Mouse (Mus musculus) heart, embryonic 15.5 days (tissue): ENCODE data around the gene Scgb1a1. TPM values are rescaled to one million over a fixed set of nuclear protein-coding genes. Genes with fewer than 3 reads are reported as not detected.
"Not testable (repeated sequence)": the region's sequence is repeated elsewhere in the genome, so short reads cannot be mapped to it uniquely, and the experiment has no call there.

Experiments used
- ATAC-seq: fragments of 200-750 bp; cut with Nextera tagmentation; replicated peaks from 2 replicates; pipeline ENCODE4 v1.8.0; 2017; ENCODE audit warnings: low read depth, moderate TSS enrichment; ENCODE audit not compliant: insufficient number of reproducible peaks, insufficient read depth, low FRiP score
- H3K27ac ChIP-seq: fragments of 300-500 bp; sonication (generic); 2 replicates; pipeline ENCODE4 v1.5.1; 2015; ENCODE audit warnings: mild to moderate bottlenecking, inconsistent platforms
- H3K27me3 ChIP-seq: fragments of 300-500 bp; sonication (generic); 2 replicates; pipeline ENCODE4 v1.6.1; 2015; ENCODE audit warnings: inconsistent platforms
- H3K36me3 ChIP-seq: fragments of 300-500 bp; sonication (generic); 2 replicates; pipeline ENCODE4 v1.6.1; 2015; ENCODE audit warnings: mild to moderate bottlenecking, inconsistent platforms
- H3K4me1 ChIP-seq: fragments of 300-500 bp; sonication (generic); replicated peaks from 2 replicates; pipeline ENCODE4 v1.6.1; 2015; ENCODE audit warnings: inconsistent platforms
- H3K4me2 ChIP-seq: fragments of 300-500 bp; sonication (generic); 2 replicates; pipeline ENCODE4 v1.6.1; 2015; ENCODE audit warnings: inconsistent platforms, mild to moderate bottlenecking, moderate library complexity
- H3K4me3 ChIP-seq: fragments of 300-500 bp; sonication (generic); 2 replicates; pipeline ENCODE4 v1.5.1; 2015; ENCODE audit warnings: mild to moderate bottlenecking, inconsistent platforms
- H3K9ac ChIP-seq: fragments of 300-500 bp; sonication (generic); 2 replicates; pipeline ENCODE4 v1.6.1; 2015; ENCODE audit warnings: mild to moderate bottlenecking, inconsistent platforms
- H3K9me3 ChIP-seq: fragments of 300-500 bp; sonication (generic); replicated peaks from 2 replicates; pipeline ENCODE4 v1.6.1; 2016; ENCODE audit warnings: inconsistent platforms
- WGBS: fragments of 180-500 bp; shearing (Covaris S2); methylation state at CpG from one replicate; pipeline ENCODE4 v1.1.7; 2015; ENCODE audit warnings: mixed read lengths; 5-methylcytosine and 5-hydroxymethylcytosine counted together
- polyA plus RNA-seq: library from polyadenylated mRNA; unstranded; fragments of >200 nt; fragmentation: Nextera tagmentation; extraction: Ambion mirVana; gene quantifications from 2 replicates; pipeline ENCODE4 v1.2.1, GENCODE M21; 2015

Scgb1a1 gene
- polyA plus RNA-seq, result 0.30 and 0.44 TPM in 2 replicates

DNA sequence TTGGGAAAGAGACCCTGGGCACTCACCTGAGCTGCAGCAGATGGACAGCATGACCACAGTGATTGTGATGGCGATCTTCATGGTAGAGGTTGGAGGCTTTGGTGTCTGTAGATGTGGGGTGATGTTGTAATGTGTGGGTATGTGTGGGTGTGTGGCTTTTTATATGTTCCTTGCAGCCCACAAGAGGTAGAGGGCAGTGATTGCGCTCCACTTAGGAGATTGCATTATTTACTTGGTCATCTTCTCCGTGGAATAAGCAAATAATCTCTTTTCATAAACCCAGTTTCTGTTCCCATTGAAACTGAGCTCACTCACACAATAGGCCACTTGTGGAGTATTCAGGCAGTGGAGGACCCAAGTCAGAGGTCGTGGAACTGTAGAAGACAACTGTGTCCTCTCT is at the start of gene Scgb1a1:
Scgb1a1 (minus strand) TSS at position 138 of the 400 bp plus-strand sequence.
- Histone ChIP-seq H3K27ac (no peak within 1 kb of the TSS), H3K4me3 (no peak within 1 kb of the TSS), H3K9me3 (no peaks in the 10 kb centered on the region), H3K4me2 (no peak within 1 kb of the TSS), H3K27me3 (no peaks in the 10 kb centered on the region), H3K9ac (no peak within 1 kb of the TSS), H3K36me3 (no peaks in the 10 kb centered on the region), H3K4me1 (peaks cover 12% of the 10 kb centered on the region)
- no peak for ATAC-seq
- WGBS, result 79% methylated on average over 4 of the region's 4 CpGs

DNA sequence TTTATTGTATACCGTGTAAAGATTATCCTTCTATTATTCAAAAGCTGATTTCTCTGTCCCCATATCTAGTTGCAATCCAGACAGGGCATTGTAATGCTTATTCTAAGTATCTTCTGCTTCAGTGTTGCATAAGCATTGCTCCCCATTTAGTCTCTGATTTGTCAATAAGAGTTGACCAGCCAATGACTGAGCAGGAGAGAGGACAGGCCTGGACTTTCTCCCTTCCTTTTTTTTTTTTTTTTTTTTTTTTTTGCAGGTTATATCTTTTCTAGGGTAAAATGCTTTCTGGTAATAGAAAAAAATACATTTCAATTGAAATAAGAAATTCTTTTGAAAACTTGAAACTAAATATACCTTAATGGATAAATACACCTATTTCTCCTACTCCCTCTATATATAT is 49.4 kb upstream of the Scgb1a1 start:
- no peak for ATAC-seq
- no peak overlapping the region for H3K4me3 ChIP-seq
- H3K27ac ChIP-seq, result no peak overlapping the region
- 87% methylated on average over 1 of the region's 1 CpGs for WGBS
- H3K27me3 ChIP-seq, result no peaks in the 10 kb centered on the region
- peaks cover 20% of the 10 kb centered on the region for H3K4me1 ChIP-seq
- H3K9ac ChIP-seq, result no peak overlapping the region
- H3K4me2 ChIP-seq, result no peak overlapping the region
- H3K9me3 ChIP-seq, result no peaks in the 10 kb centered on the region
- H3K36me3 ChIP-seq, result no peaks in the 10 kb centered on the region; the same call in 1 of the 2 replicates

DNA sequence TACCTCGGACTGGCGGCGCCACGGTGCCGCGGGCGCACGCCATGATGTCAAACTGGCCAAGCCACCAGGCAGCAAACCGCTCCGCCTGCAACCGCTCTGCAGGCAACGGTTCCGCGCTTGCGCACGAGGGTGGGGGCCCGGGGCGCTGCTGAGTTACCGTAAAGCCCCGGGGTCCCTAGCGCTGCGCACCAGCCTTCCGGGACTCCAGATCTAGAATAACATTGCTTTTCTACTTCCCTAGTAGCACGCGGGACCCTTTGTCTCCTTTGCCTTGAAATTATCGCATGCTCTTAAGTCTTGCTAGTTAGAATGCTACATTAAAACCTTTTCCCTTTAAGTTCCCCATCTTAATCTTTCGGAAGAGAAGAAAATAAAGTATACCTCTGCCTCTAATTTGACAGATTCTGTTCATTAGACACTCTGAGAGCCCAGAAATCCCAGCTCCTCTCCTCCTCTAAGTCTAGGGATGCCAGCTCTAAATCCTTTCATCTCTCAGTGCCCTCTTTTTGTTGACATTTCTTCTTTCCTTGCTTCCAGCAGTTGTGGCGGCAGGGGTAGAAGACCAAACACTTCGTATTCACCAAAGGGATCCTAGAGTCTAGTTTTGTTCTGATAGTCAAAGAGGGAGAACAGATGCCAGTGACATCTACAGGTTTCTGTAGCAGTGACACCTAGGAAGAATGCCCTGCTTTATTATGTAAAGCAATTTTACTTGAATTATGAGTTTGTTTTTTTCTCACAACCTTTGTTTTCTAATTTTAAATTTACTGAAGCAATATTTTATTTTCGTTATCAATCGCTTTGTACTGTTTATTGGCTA is 48.0 kb upstream of the Scgb1a1 start, which contains the start of gene Asrgl1:
Asrgl1 (minus strand) TSS at position 125 of the 820 bp plus-strand sequence.
- H3K27me3 ChIP-seq, result no peaks in the 10 kb centered on the region
- H3K27ac ChIP-seq, result peak within 1 kb of the TSS; percentile 61; the same call in 1 of the 2 replicates
- H3K4me3 ChIP-seq, result peak within 1 kb of the TSS; percentile 89
- no peaks in the 10 kb centered on the region; the same call in 1 of the 2 replicates for H3K36me3 ChIP-seq
- peak; percentile 96 for ATAC-seq
- 11% methylated on average over 31 of the region's 31 CpGs for WGBS
- peak within 1 kb of the TSS; percentile 98 for H3K4me2 ChIP-seq
- H3K4me1 ChIP-seq, result peaks cover 20% of the 10 kb centered on the region
- no peaks in the 10 kb centered on the region for H3K9me3 ChIP-seq
- H3K9ac ChIP-seq, result peak within 1 kb of the TSS; percentile 86

DNA sequence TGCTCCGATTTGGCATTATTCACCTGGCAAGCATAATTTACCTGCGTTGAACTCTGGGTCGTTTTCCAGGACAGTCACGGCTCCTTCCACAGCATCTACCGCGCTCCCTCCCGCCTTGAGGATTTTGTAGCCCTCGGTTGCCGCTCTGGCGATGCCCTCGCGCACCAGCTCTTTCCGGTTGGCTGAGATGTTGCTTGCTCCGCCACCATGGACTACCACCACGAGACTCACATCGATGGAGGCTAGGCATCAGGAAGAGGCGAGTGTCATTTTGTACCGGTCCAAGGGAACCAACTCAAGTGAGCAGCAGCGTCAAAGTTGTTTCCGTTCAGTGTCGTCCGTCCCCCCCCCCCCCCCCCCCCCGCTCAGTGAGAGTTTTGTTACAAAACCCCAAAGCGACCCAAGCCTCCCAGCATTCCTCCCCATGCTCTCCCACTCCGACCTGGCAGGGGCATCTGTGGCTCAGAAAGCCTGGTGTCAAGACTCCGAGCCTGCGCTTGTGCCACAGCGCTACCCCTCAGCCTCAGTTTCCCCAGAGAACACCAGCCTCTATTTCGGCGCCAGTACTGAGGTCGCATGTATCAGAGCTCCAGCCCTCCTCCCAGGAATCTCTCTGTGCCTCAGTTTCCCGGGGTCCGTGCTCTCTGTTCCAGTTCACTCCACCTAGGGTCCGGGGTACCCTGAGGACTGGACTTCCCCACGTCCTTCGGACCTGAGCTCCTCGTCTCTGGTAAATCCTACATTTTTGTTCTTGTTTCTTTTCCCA is 47.2 kb upstream of the Scgb1a1 start:
- 1% methylated on average over 35 of the region's 37 CpGs for WGBS
- H3K27ac ChIP-seq, result peak overlapping the region; percentile 61; the same call in 1 of the 2 replicates
- H3K9me3 ChIP-seq, result no peaks in the 10 kb centered on the region
- H3K4me1 ChIP-seq, result peaks cover 20% of the 10 kb centered on the region
- peak overlapping the region; percentile 89 for H3K4me3 ChIP-seq
- H3K9ac ChIP-seq, result peak overlapping the region; percentile 86
- no peaks in the 10 kb centered on the region for H3K27me3 ChIP-seq
- peak overlapping the region; percentile 98 for H3K4me2 ChIP-seq
- peak; percentile 56; the same call in 1 of the 2 replicates for ATAC-seq
- H3K36me3 ChIP-seq, result no peaks in the 10 kb centered on the region; the same call in 1 of the 2 replicates

DNA sequence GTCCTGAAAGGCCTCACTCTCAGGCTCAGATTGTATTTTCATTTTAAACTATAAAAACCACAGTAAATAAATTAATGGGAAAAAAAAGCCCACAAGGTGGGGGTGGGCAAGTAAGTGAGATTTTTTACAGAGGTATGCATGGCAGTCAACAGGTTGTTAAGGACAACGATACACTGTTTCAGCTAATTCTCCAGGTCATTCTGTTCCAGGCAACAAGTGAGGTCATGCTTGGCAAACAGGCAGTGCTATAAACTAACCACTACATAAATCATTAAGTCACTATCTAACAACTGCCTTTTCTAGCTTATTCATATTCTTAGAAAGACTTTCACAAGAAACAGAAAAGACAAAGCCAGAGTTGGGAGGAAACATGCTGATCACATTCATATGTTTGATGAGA is 42.2 kb upstream of the Scgb1a1 start:
- Histone ChIP-seq H3K36me3 (peaks cover 4% of the 10 kb centered on the region; the same call in 1 of the 2 replicates), H3K27ac (no peak overlapping the region), H3K27me3 (no peaks in the 10 kb centered on the region), H3K9ac (no peak overlapping the region), H3K4me1 (peaks cover 16% of the 10 kb centered on the region), H3K9me3 (no peaks in the 10 kb centered on the region), H3K4me2 (no peak overlapping the region), H3K4me3 (no peak overlapping the region)
- WGBS, result 41% methylated on average over 1 of the region's 1 CpGs
- ATAC-seq, result no peak

DNA sequence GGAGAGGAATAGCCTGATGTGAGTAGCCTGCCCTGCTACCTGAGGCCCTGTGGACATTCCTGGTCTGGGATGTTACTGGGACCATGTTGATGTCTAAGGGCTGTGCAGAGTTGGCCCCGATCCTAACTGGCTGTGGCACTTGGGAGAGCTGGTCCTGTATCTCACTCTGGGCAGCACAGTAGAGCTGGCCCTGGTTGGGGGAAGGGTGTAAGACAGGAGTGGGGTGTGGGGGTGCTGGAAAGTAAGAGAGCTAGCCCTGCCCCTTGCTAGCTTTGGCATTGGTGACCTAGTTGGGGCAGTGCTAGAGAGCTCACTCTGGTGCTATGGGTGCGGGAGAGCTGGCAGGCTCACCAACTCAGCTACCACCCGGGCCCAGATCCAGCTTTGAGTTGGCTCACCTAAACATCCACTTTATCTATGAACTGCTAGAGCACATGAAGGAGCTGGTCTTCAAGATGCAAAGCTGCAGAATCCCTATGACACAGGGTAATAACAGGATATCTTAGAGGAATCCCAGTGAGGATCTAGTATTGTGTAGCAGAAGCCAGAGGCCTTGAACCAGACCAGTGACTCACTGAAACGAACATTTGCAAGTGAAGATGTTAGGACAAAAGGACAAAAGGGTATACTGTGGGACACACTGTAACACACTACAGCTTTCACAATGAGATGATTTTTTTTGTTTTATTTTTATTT is 40.9 kb upstream of the Scgb1a1 start:
- no peak overlapping the region for H3K4me3 ChIP-seq
- H3K9me3 ChIP-seq, result no peaks in the 10 kb centered on the region
- ATAC-seq, result no peak
- peaks cover 4% of the 10 kb centered on the region; the same call in 1 of the 2 replicates for H3K36me3 ChIP-seq
- 85% methylated on average over 4 of the region's 4 CpGs for WGBS
- H3K27ac ChIP-seq, result no peak overlapping the region
- H3K27me3 ChIP-seq, result no peaks in the 10 kb centered on the region
- peaks cover 7% of the 10 kb centered on the region; the same call in 1 of the 2 replicates for H3K4me1 ChIP-seq
- no peak overlapping the region for H3K4me2 ChIP-seq
- H3K9ac ChIP-seq, result no peak overlapping the region

DNA sequence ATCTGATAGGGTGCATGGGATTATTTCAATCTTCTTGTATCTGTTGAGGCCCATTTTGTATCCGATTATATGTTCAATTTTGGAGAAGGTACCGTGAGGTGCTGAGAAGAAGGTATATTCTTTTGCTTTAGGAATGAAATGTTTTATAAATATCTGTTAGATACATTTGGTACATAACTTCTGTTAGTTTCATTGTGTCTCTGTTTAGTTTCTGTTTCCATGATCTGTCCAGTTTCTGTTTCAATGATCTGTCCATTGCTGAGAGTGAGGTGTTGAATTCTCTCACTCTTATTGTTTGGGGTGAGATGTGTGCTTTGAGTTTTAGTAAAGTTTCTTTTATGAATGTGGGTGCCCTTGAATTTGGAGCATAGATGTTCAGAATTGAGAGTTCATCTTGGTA is 36.2 kb upstream of the Scgb1a1 start:
- not testable (repeated sequence) for ATAC-seq, H3K9me3 ChIP-seq, H3K27ac ChIP-seq, H3K27me3 ChIP-seq, H3K36me3 ChIP-seq, H3K4me2 ChIP-seq, H3K9ac ChIP-seq, H3K4me1 ChIP-seq, H3K4me3 ChIP-seq
- 88% methylated on average over 2 of the region's 2 CpGs for WGBS

DNA sequence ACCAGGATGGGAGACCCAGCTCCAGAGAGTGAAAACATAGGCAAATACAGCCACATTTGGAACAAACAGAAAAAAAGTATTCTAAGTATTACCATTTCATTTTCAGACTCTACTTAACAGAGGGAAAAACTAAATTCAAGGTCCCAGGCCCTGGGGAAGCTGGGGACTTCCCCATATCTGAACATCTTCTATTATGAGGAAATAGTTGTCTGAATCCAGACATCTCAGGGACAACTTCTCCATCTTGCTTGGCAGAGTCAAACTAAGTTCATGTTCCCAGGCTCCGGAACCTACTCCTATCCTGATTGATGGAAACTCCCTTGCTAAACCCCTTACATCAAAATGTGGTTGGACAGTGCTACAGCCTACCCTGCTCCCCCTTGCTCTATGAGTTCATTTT is 34.6 kb upstream of the Scgb1a1 start:
- Histone ChIP-seq H3K4me1 (peaks cover 6% of the 10 kb centered on the region; the same call in 1 of the 2 replicates), H3K36me3 (peaks cover 4% of the 10 kb centered on the region; the same call in 1 of the 2 replicates), H3K9me3 (no peaks in the 10 kb centered on the region), H3K9ac (no peak overlapping the region), H3K4me2 (no peak overlapping the region), H3K27me3 (no peaks in the 10 kb centered on the region), H3K27ac (no peak overlapping the region), H3K4me3 (no peak overlapping the region)
- no peak for ATAC-seq
- 93% methylated on average over 1 of the region's 1 CpGs for WGBS

DNA sequence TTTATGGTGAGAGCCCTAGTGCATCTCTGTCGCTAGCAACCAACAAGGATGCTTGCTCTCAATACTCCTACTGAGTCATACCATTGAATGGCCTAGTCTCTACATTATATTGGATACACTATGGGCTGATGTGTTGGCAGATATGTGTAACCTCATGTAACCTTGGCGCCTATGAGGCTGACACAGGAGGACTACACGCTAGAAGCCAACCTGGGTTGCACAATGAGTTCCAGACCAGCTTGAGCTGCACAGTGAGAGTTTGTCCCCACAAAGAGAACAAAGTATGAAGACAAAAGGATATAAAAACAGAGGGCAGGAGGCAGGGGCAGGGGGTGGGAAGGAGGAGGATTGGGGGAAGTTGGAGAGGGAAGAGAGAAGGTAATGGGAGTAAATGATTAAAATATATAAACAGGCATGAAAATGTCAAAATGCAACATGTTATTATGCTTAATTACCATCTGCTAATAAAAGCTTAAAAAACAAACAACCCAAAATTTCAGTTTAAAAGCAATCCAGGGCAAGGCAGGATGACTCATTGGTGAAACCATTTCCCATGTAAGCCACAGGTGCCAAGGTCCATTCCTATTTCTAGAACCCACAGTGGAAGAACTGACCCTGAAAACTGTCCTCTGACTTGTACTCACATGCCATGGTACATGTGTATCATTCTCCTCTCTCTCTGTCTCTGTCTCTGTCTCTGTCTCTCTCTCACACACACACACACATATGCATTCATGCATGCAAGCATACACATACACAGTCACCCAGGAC is 32.1 kb upstream of the Scgb1a1 start:
- Histone ChIP-seq H3K4me1 (peaks cover 11% of the 10 kb centered on the region; the same call in 1 of the 2 replicates), H3K9me3 (no peaks in the 10 kb centered on the region), H3K36me3 (peaks cover 6% of the 10 kb centered on the region; the same call in 1 of the 2 replicates), H3K27me3 (no peaks in the 10 kb centered on the region), H3K4me3 (no peak overlapping the region), H3K9ac (no peak overlapping the region), H3K27ac (no peak overlapping the region), H3K4me2 (no peak overlapping the region)
- ATAC-seq, result no peak
- WGBS, result 87% methylated on average over 3 of the region's 3 CpGs

DNA sequence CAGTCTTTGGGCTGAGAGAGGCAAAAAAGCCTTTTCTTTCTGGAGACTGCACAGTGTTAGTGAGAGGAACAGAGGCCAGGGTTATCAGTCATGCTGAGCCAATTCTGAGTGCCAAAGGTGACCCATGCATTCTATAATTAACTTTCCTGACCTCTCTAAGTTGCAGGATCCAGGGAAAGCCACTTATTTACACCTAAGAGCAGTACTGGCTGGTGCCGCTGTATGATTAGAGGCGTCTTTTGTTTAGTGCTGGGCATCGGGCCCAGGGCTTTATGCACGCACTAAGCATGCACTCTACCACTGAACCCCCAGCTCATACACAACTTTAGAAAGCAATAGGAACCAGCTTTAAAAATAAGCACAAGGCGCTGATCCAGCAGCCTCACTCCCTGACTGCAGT is 29.5 kb upstream of the Scgb1a1 start:
- ATAC-seq, result peak; percentile 86
- 45% methylated on average over 5 of the region's 5 CpGs for WGBS
- Histone ChIP-seq H3K27me3 (no peaks in the 10 kb centered on the region), H3K4me1 (peaks cover 11% of the 10 kb centered on the region; the same call in 1 of the 2 replicates), H3K27ac (peak overlapping the region; percentile 79), H3K36me3 (peaks cover 14% of the 10 kb centered on the region; the same call in 1 of the 2 replicates), H3K9ac (no peak overlapping the region), H3K4me2 (peak overlapping the region; percentile 34; the same call in 1 of the 2 replicates), H3K4me3 (no peak overlapping the region), H3K9me3 (no peaks in the 10 kb centered on the region)
